Mouse (Mus musculus): ENCODE data around the gene Inpp5d.
"Not testable (repeated sequence)": the region's sequence is repeated elsewhere in the genome, so short reads cannot be mapped to it uniquely, and the experiment has no call there.

Inpp5d gene

GRCm38 (mm10) chr1:87655101-87655500 is 35.0 kb downstream of the Inpp5d start:
- no peak for DNase-seq (ENCODE audit: low spot score in 2 of 2)

- no peak for DNase-seq (ENCODE audit: low spot score in 2 of 2)
Observed at GRCm38 (mm10) chr1:87658063-87658462, 38.0 kb downstream of the Inpp5d start.

GRCm38 (mm10) chr1:87658485-87658884 is 38.4 kb downstream of the Inpp5d start:
- DNase-seq (ENCODE audit: low spot score in 2 of 2), result no peak

- no peak for DNase-seq (ENCODE audit: low spot score in 2 of 2)
Observed at GRCm38 (mm10) chr1:87658937-87659617, 39.0 kb downstream of the Inpp5d start.

- no peak for DNase-seq (ENCODE audit: low spot score in 2 of 2)
Observed at GRCm38 (mm10) chr1:87659618-87659960, 39.5 kb downstream of the Inpp5d start.

GRCm38 (mm10) chr1:87660740-87661139 is 40.6 kb downstream of the Inpp5d start:
- DNase-seq (ENCODE audit: low spot score in 2 of 2), result no peak

- DNase-seq (ENCODE audit: low spot score in 2 of 2), result no peak
Observed at GRCm38 (mm10) chr1:87663992-87664391, 43.9 kb downstream of the Inpp5d start.

- no peak for DNase-seq (ENCODE audit: low spot score in 2 of 2)
Observed at GRCm38 (mm10) chr1:87667006-87667405, 46.9 kb downstream of the Inpp5d start.

- no peak for DNase-seq (ENCODE audit: low spot score in 2 of 2)
Observed at GRCm38 (mm10) chr1:87668300-87668699, 48.2 kb downstream of the Inpp5d start.

GRCm38 (mm10) chr1:87671483-87671882 is 51.4 kb downstream of the Inpp5d start:
- no peak for DNase-seq (ENCODE audit: low spot score in 2 of 2)

- DNase-seq (ENCODE audit: low spot score in 2 of 2), result no peak
Observed at GRCm38 (mm10) chr1:87673822-87674604, 53.9 kb downstream of the Inpp5d start.

GRCm38 (mm10) chr1:87676006-87676405 is 55.9 kb downstream of the Inpp5d start:
- no peak for DNase-seq (ENCODE audit: low spot score in 2 of 2)

- DNase-seq (ENCODE audit: low spot score in 2 of 2), result no peak
Observed at GRCm38 (mm10) chr1:87679089-87679488, 59.0 kb downstream of the Inpp5d start.

GRCm38 (mm10) chr1:87680950-87681349 is 60.8 kb downstream of the Inpp5d start:
- no peak for DNase-seq (ENCODE audit: low spot score in 2 of 2)

GRCm38 (mm10) chr1:87682473-87682872 is 62.4 kb downstream of the Inpp5d start:
- DNase-seq (ENCODE audit: low spot score in 2 of 2), result not testable (repeated sequence)

- DNase-seq (ENCODE audit: low spot score in 2 of 2), result no peak
Observed at GRCm38 (mm10) chr1:87684071-87684470, 64.0 kb downstream of the Inpp5d start.

- DNase-seq (ENCODE audit: low spot score in 2 of 2), result peak in 1 of 2 experiments; percentile 7
Observed at GRCm38 (mm10) chr1:87684791-87685190, 64.7 kb downstream of the Inpp5d start.

- DNase-seq (ENCODE audit: low spot score in 2 of 2), result no peak
Observed at GRCm38 (mm10) chr1:87686351-87686750, 66.2 kb downstream of the Inpp5d start.

GRCm38 (mm10) chr1:87687009-87687408 is 66.9 kb downstream of the Inpp5d start:
- no peak for DNase-seq (ENCODE audit: low spot score in 2 of 2)

GRCm38 (mm10) chr1:87689661-87690341 is 69.7 kb downstream of the Inpp5d start:
- DNase-seq (ENCODE audit: low spot score in 2 of 2), result no peak

- no peak for DNase-seq (ENCODE audit: low spot score in 2 of 2)
Observed at GRCm38 (mm10) chr1:87696358-87696757, 76.2 kb downstream of the Inpp5d start.

- DNase-seq (ENCODE audit: low spot score in 2 of 2), result no peak
Observed at GRCm38 (mm10) chr1:87698010-87698409, 77.9 kb downstream of the Inpp5d start.

Data from cerebellum, postnatal 4 days (tissue).